Mouse (Mus musculus): ENCODE results near the gene Gm20431.

- TF ChIP-seq CTCF (IDR thresholded peaks at IDR 0.05; ENCODE audit: control insufficient read depth, insufficient read depth, insufficient read length) (no peak), USF1 (IDR thresholded peaks at IDR 0.05; ENCODE audit: low read depth) (no peak)
Observed at GRCm38 (mm10) chr2:167571442-167572220, 89.7 kb downstream of the Gm20431 start.

All from C2C12 (cell line).